Mouse (Mus musculus): ENCODE measurements around the gene Olfr481. TPM values are rescaled to one million over a fixed set of nuclear protein-coding genes. Genes with fewer than 3 reads are reported as not detected.

Olfr481 gene
- polyA plus RNA-seq, 1 experiment: not detected

DNA sequence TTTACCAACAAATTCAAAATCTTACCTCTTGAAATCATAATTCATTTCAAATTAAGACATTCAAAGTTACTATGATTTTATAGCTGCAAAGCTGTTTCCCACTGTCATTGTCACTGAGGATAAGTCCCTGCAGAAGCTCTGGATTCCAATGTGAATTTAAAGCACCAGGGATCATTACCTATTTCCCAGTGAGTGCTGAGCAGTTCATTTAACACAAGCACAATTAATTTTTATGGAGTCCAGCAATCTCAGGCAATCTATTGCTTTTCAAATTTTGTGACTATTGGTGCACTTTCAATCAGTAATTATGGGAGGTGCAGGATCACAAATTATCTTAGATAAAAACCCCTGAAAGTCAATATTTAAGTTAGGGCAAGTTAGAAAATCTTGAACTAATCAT is 47.7 kb downstream of the Olfr481 start, which contains the start of gene Olfr484:
Gene Olfr484, minus strand, starts transcription at position 101 of the 400 bp plus-strand sequence.
- Histone ChIP-seq H3K4me3 (replicated peaks; ENCODE audit: control insufficient read depth, low read depth, low read length) (no peak within 1 kb of the TSS), H3K4me1 (ENCODE audit: control insufficient read depth, insufficient read depth, low read length) (no peaks in the 10 kb centered on the region), H3K27ac (ENCODE audit: control insufficient read depth, insufficient read depth, low read depth, low read length, poor library complexity) (no peak within 1 kb of the TSS)
- TF ChIP-seq CTCF (IDR thresholded peaks at IDR 0.05; ENCODE audit: control insufficient read depth, insufficient read depth, low read length) (no peak), POLR2A (IDR thresholded peaks at IDR 0.05; ENCODE audit: borderline replicate concordance, control insufficient read depth, low read depth, low read length) (no peak)

Other genes with a start within 250 kb of the Olfr481 start
- gene Olfr470, start 232.4 kb upstream of the Olfr481 start, polyA plus RNA-seq (2011; ENCODE audit: insufficient read depth, insufficient read length, low replicate concordance, missing spikeins): not detected in 2 replicates
- not detected in 2 replicates for gene Olfr472, start 182.0 kb upstream of the Olfr481 start, polyA plus RNA-seq (2011; ENCODE audit: insufficient read depth, insufficient read length, low replicate concordance, missing spikeins)
- gene Olfr473, start 149.4 kb upstream of the Olfr481 start, polyA plus RNA-seq (2011; ENCODE audit: insufficient read depth, insufficient read length, low replicate concordance, missing spikeins): not detected in 2 replicates
- gene Olfr474, start 125.2 kb upstream of the Olfr481 start, polyA plus RNA-seq (2011; ENCODE audit: insufficient read depth, insufficient read length, low replicate concordance, missing spikeins): not detected in 2 replicates
- not detected in 2 replicates for gene Olfr476, start 115.1 kb upstream of the Olfr481 start, polyA plus RNA-seq (2011; ENCODE audit: insufficient read depth, insufficient read length, low replicate concordance, missing spikeins)
- not detected in 2 replicates for gene Olfr477, start 93.2 kb upstream of the Olfr481 start, polyA plus RNA-seq (2011; ENCODE audit: insufficient read depth, insufficient read length, low replicate concordance, missing spikeins)
- gene Olfr478, start 45.9 kb upstream of the Olfr481 start, polyA plus RNA-seq (2011; ENCODE audit: insufficient read depth, insufficient read length, low replicate concordance, missing spikeins): not detected in 2 replicates
- gene Olfr479, start 29.2 kb upstream of the Olfr481 start, polyA plus RNA-seq (2011; ENCODE audit: insufficient read depth, insufficient read length, low replicate concordance, missing spikeins): not detected in 2 replicates
- not detected in 2 replicates for gene Olfr480, start 12.5 kb upstream of the Olfr481 start, polyA plus RNA-seq (2011; ENCODE audit: insufficient read depth, insufficient read length, low replicate concordance, missing spikeins)
- not detected in 2 replicates for gene Olfr482, start 17.7 kb downstream of the Olfr481 start, polyA plus RNA-seq (2011; ENCODE audit: insufficient read depth, insufficient read length, low replicate concordance, missing spikeins)
- gene Olfr483, start 21.0 kb downstream of the Olfr481 start, polyA plus RNA-seq (2011; ENCODE audit: insufficient read depth, insufficient read length, low replicate concordance, missing spikeins): not detected in 2 replicates
- not detected in 2 replicates for gene Olfr484, start 47.6 kb downstream of the Olfr481 start, polyA plus RNA-seq (2011; ENCODE audit: insufficient read depth, insufficient read length, low replicate concordance, missing spikeins)
- gene Olfr485, start 80.0 kb downstream of the Olfr481 start, polyA plus RNA-seq (2011; ENCODE audit: insufficient read depth, insufficient read length, low replicate concordance, missing spikeins): not detected in 2 replicates
- gene Olfr486, start 92.9 kb downstream of the Olfr481 start, polyA plus RNA-seq (2011; ENCODE audit: insufficient read depth, insufficient read length, low replicate concordance, missing spikeins): not detected in 2 replicates
- gene Olfr487, start 134.8 kb downstream of the Olfr481 start, polyA plus RNA-seq (2011; ENCODE audit: insufficient read depth, insufficient read length, low replicate concordance, missing spikeins): not detected in 2 replicates
- gene Olfr488, start 178.5 kb downstream of the Olfr481 start, polyA plus RNA-seq (2011; ENCODE audit: insufficient read depth, insufficient read length, low replicate concordance, missing spikeins): not detected in 2 replicates
- not detected in 2 replicates for gene Olfr490, start 209.1 kb downstream of the Olfr481 start, polyA plus RNA-seq (2011; ENCODE audit: insufficient read depth, insufficient read length, low replicate concordance, missing spikeins)
- gene Olfr491, start 233.6 kb downstream of the Olfr481 start, polyA plus RNA-seq (2011; ENCODE audit: insufficient read depth, insufficient read length, low replicate concordance, missing spikeins): not detected in 2 replicates
- gene Olfr492, start 243.8 kb downstream of the Olfr481 start, polyA plus RNA-seq (2011; ENCODE audit: insufficient read depth, insufficient read length, low replicate concordance, missing spikeins): not detected in 2 replicates

Data from bone marrow, adult 2 months (tissue).